Mouse (Mus musculus) intestine, embryonic 15.5 days (tissue): ENCODE results near the gene 4430402I18Rik. TPM values are rescaled to one million over a fixed set of nuclear protein-coding genes. Genes with fewer than 3 reads are reported as not detected.

Source experiments
- ATAC-seq: fragments of 200-750 bp; cut with Nextera tagmentation; 2 replicates; pipeline ENCODE4 v1.8.0; 2017; ENCODE audit warnings: moderate TSS enrichment, moderate library complexity
- H3K27ac ChIP-seq: fragments of 300-500 bp; sonication (generic); 2 replicates; pipeline ENCODE4 v1.5.1; 2015; ENCODE audit warnings: mild to moderate bottlenecking, inconsistent platforms
- H3K27me3 ChIP-seq: fragments of 300-500 bp; sonication (generic); replicated peaks from 2 replicates; pipeline ENCODE4 v1.6.1; 2015; ENCODE audit warnings: inconsistent platforms
- H3K36me3 ChIP-seq: fragments of 300-500 bp; sonication (generic); 2 replicates; pipeline ENCODE4 v1.6.1; 2015; ENCODE audit warnings: inconsistent platforms
- H3K4me1 ChIP-seq: fragments of 300-500 bp; sonication (generic); replicated peaks from 2 replicates; pipeline ENCODE4 v1.6.1; 2015; ENCODE audit warnings: inconsistent platforms
- H3K4me2 ChIP-seq: fragments of 300-500 bp; sonication (generic); replicated peaks from 2 replicates; pipeline ENCODE4 v1.6.1; 2015; ENCODE audit warnings: mild to moderate bottlenecking, inconsistent platforms
- H3K4me3 ChIP-seq: fragments of 300-500 bp; sonication (generic); replicated peaks from 2 replicates; pipeline ENCODE4 v1.5.1; 2015; ENCODE audit warnings: inconsistent platforms
- H3K9ac ChIP-seq: fragments of 300-500 bp; sonication (generic); 2 replicates; pipeline ENCODE4 v1.6.1; 2015; ENCODE audit warnings: inconsistent platforms
- H3K9me3 ChIP-seq: fragments of 300-500 bp; sonication (generic); 2 replicates; pipeline ENCODE4 v1.6.1; 2016; ENCODE audit warnings: inconsistent platforms
- whole genome bisulfite sequencing: fragments of 180-500 bp; shearing (Covaris S2); methylation state at CpG from one replicate; pipeline ENCODE4 v1.1.7; 2015; 5-methylcytosine and 5-hydroxymethylcytosine counted together
- polyA plus RNA-seq: library from polyadenylated mRNA; unstranded; fragments of >200 nt; fragmentation: Nextera tagmentation; extraction: Ambion mirVana; gene quantifications from 2 replicates; pipeline ENCODE4 v1.2.1, GENCODE M21; 2015

4430402I18Rik gene
- polyA plus RNA-seq, 1 experiment from 2014 or later: 1.1 TPM

DNA sequence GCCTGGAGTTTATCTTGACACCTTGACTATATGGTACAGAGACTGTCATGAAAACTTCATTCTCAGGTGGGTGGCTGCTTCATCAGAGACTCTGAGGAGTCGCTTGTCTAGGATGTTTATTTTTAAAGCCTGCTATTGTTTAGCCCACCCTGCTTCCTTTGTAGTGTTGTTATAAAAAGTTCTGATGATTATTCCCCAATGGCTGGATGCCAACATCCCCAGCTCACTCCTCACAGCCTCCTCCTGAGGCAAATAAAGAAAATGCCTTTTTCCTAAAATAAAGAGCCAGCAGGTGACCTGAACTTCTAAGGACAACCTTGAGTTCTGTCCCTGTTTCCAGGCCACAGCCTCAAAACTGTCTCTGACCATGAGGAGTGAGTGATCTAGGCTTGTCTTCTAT lies 79.1 kb downstream of the 4430402I18Rik start:
- Histone ChIP-seq H3K27me3 (no peaks in the 10 kb centered on the region), H3K4me2 (no peak overlapping the region), H3K9ac (no peak overlapping the region), H3K27ac (no peak overlapping the region), H3K4me1 (no peaks in the 10 kb centered on the region), H3K36me3 (no peaks in the 10 kb centered on the region), H3K4me3 (no peak overlapping the region), H3K9me3 (no peaks in the 10 kb centered on the region)
- no peak for ATAC-seq
- 30% methylated on average over 1 of the region's 1 CpGs for WGBS

DNA sequence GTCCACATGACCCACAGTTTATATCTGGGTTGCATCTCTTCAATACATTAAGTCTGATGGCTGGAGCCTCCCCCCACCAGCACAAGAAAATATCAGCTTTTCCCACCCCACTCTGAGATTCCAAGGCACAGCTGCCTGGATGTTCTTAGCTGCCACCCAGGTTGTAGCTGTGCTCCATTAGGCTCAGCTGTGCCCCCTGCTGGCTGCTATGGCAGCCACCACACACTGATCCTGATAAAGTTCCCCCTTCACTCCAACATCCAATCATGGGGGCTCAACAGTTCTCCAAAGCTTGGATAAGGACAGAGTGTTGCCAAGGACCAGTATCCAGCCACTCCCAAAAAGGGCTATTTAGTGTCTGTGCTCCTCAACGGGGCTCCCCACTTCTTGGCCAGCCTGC lies 84.5 kb downstream of the 4430402I18Rik start:
- no peak overlapping the region for H3K9ac ChIP-seq
- no peak overlapping the region for H3K4me2 ChIP-seq
- ATAC-seq: no peak
- WGBS: 64% methylated on average over 1 of the region's 1 CpGs
- H3K27ac ChIP-seq: no peak overlapping the region
- H3K4me1 ChIP-seq: no peaks in the 10 kb centered on the region
- no peaks in the 10 kb centered on the region for H3K27me3 ChIP-seq
- no peaks in the 10 kb centered on the region for H3K36me3 ChIP-seq
- H3K9me3 ChIP-seq: no peaks in the 10 kb centered on the region
- no peak overlapping the region for H3K4me3 ChIP-seq

DNA sequence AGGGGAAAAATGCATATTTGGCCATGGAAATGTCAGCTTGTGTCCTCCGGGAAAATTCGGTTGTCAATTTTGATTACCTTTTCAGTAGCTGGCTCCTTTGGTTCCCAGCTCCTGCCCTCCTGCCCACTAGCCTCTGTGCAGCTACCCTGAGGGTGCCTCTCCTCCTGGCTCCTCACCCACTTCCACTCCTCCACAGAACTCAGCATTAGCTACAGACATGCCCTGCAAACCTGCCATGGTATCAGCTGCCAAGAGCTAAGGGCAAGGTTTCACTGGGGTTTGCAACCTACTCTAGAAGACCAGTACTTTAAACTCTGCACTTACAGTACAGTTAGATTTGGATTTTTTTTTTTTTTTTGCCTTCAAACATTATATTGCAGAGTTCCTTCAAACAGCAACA lies 88.1 kb downstream of the 4430402I18Rik start:
- no peaks in the 10 kb centered on the region for H3K4me1 ChIP-seq
- no peak for ATAC-seq
- no peaks in the 10 kb centered on the region for H3K27me3 ChIP-seq

DNA sequence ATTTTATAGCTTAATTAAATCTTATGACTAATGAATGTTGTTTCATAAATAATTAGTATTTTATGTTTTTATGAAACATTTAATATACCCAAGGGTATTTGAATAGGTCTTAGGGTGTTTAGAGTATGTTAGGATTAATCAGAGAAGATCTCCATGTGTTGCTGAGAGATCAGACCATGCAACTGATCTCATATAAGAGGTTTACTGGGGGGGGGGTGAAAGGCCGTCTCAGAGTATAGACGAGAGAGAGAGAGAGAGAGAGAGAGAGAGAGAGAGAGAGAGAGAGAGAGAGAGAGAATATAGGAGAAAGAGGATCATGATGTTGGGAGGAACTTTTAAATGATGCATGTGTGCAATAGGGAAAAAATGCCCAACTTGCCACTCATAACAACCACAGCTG lies 97.2 kb downstream of the 4430402I18Rik start:
- Histone ChIP-seq H3K9me3 (no peaks in the 10 kb centered on the region), H3K9ac (no peak overlapping the region), H3K27ac (no peak overlapping the region), H3K27me3 (no peaks in the 10 kb centered on the region), H3K4me1 (no peaks in the 10 kb centered on the region), H3K4me3 (no peak overlapping the region), H3K36me3 (no peaks in the 10 kb centered on the region), H3K4me2 (no peak overlapping the region)
- ATAC-seq: no peak
- WGBS: 74% methylated on average over 2 of the region's 2 CpGs

More for the DNA sequence above, 88.1 kb downstream of the 4430402I18Rik start:
- Histone ChIP-seq H3K4me2 (no peak overlapping the region), H3K27ac (no peak overlapping the region), H3K9ac (no peak overlapping the region), H3K36me3 (no peaks in the 10 kb centered on the region), H3K9me3 (no peaks in the 10 kb centered on the region), H3K4me3 (no peak overlapping the region)
- WGBS: 87% methylated on average over 2 of the region's 2 CpGs

DNA sequence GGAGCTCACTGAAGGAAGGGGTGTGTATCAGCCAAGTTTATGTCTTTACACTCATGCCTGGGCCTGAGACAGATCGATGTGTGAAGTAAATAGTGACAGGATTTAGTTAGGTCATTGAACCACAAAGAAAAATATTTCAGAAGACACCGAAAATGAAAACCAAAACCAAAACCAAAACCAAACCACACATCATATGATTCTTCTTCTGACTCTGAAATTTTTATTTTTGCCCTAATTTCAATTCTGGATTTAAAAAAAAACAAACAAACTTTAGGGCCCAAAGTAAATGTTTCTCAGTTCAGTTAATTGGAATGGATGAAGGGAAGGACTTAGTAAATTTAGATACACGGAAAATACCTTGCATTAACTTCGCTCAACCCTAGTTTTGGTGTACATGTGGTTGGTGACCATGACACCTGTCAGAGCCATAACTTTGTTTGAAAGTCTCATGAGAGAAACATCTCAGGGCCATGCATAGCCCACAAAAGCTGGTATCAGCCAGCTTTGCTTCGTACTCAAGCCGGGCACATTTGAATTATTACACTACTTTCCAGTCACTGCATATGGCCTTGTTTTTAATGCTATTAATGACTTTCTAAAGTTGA lies 98.2 kb downstream of the 4430402I18Rik start:
- WGBS: 88% methylated on average over 6 of the region's 6 CpGs
- no peaks in the 10 kb centered on the region for H3K27me3 ChIP-seq
- no peak for ATAC-seq

DNA sequence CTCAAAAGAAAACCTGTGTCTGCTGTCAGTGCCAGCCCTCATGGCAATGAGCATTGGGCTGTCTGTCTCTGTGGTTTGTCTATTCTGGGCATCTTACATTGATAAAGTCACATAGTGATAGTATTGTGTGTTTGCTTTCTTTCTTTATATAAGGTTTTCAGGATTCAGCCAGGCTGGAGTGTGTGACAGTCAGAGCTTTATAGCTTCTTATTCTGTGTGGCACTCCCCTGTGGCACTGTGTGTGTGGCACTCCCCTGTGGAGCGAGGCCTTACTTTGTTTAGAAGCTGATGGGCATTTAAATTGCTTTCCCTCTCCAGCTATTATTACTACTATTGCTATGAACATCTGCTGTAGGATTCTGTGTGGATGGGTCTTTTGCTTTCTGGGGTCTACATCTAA lies 102.1 kb downstream of the 4430402I18Rik start:
- Histone ChIP-seq H3K9me3 (no peaks in the 10 kb centered on the region), H3K27ac (no peak overlapping the region), H3K36me3 (no peaks in the 10 kb centered on the region), H3K4me1 (no peaks in the 10 kb centered on the region), H3K27me3 (no peaks in the 10 kb centered on the region), H3K4me3 (no peak overlapping the region), H3K4me2 (no peak overlapping the region), H3K9ac (no peak overlapping the region)
- WGBS: 94% methylated on average over 1 of the region's 1 CpGs
- no peak for ATAC-seq

More for the DNA sequence above, 98.2 kb downstream of the 4430402I18Rik start:
- Histone ChIP-seq H3K4me1 (no peaks in the 10 kb centered on the region), H3K4me3 (no peak overlapping the region), H3K4me2 (no peak overlapping the region), H3K27ac (no peak overlapping the region), H3K9ac (no peak overlapping the region), H3K36me3 (no peaks in the 10 kb centered on the region), H3K9me3 (no peaks in the 10 kb centered on the region)

DNA sequence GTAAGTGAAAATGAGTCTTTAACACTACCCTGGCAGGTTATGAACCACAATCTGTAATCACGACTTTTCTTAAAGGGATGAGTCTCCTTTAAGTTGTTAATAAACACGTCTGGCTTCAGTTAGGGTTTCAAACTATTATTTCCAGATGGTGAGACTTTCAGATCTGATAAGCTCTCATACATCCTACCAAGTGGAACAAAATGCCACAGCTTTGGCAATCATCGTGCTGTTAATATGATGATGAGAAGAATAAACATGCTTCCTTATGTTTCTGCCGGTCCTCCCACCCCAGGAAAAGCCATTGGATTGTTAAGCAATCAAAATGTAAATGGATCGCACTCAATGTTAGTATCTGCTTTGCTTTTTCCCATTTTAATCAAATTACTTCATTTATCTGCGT lies 102.6 kb downstream of the 4430402I18Rik start:
- 76% methylated on average over 6 of the region's 6 CpGs for WGBS
- Histone ChIP-seq H3K4me2 (no peak overlapping the region), H3K4me1 (no peaks in the 10 kb centered on the region), H3K9ac (no peak overlapping the region), H3K9me3 (no peaks in the 10 kb centered on the region), H3K27me3 (no peaks in the 10 kb centered on the region), H3K4me3 (no peak overlapping the region), H3K36me3 (no peaks in the 10 kb centered on the region), H3K27ac (no peak overlapping the region)
- ATAC-seq: no peak

DNA sequence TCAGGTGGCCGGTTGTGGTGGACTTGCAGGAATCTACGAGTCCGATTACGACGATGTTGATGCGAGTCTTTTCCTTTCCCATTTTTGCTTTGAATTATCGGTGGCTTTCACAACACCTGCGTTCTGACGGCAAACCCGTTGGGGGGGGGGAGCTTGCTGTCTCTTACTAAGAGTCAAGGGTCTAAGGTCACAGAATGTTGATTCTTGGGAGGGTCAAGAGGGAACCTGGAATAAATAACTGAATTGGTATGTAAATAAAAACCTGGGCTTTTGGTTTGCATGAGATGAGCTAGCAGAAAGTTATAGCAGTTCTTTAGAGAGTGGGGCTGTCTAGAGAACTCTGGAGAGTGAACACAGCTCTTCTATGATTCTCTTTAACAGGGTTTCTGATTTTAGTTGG lies 104.0 kb downstream of the 4430402I18Rik start:
- Histone ChIP-seq H3K27ac (no peak overlapping the region), H3K9me3 (no peaks in the 10 kb centered on the region), H3K27me3 (no peaks in the 10 kb centered on the region), H3K4me3 (no peak overlapping the region), H3K9ac (no peak overlapping the region), H3K4me1 (no peaks in the 10 kb centered on the region), H3K36me3 (no peaks in the 10 kb centered on the region), H3K4me2 (no peak overlapping the region)
- ATAC-seq: no peak
- WGBS: 60% methylated on average over 10 of the region's 10 CpGs

DNA sequence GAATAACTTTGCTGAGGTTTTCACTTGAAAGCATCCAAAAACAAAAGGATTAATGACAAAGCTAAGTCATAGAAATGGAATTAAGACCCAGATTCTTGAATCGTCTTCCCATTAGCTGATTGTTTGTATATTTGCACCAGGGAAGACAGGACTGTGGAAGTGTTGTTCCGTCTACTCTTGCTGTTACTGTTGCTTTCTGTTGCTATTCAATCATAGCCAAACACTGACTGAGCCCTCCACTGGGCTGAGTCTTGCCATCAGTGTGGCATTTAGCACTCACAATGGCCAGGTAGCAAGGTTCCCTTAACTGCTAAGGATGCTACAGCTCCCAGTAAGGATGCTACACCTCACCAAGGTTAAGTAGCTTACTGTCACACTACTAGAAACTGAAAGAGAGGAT lies 107.4 kb downstream of the 4430402I18Rik start:
- Histone ChIP-seq H3K4me1 (no peaks in the 10 kb centered on the region), H3K36me3 (no peaks in the 10 kb centered on the region), H3K4me3 (no peak overlapping the region), H3K27me3 (no peaks in the 10 kb centered on the region), H3K4me2 (no peak overlapping the region), H3K9ac (no peak overlapping the region), H3K27ac (no peak overlapping the region), H3K9me3 (no peaks in the 10 kb centered on the region)
- ATAC-seq: no peak
- WGBS: 76% methylated on average over 2 of the region's 2 CpGs

DNA sequence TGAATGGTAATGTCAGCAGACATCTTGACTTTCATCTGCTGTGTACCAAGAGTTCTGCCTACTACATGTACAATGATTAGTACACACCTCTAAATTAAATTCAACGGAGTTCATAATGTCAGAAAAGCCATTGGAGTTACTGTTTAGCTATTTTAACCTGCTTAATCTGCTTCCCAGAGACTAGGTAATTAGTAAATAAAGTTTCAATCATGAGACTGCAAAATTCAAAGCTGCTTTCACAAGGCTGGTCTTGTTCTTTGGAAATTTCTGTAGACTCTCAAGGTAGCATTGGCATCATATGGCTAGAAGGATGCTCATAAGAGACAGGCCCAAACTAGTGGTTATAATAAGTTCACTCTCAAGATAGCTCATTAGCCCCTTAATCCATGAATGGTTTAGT lies 112.8 kb downstream of the 4430402I18Rik start:
- Histone ChIP-seq H3K9me3 (no peaks in the 10 kb centered on the region), H3K4me1 (no peaks in the 10 kb centered on the region), H3K9ac (no peak overlapping the region), H3K27me3 (no peaks in the 10 kb centered on the region), H3K27ac (no peak overlapping the region), H3K4me2 (no peak overlapping the region), H3K4me3 (no peak overlapping the region), H3K36me3 (no peaks in the 10 kb centered on the region)
- WGBS: 72% methylated on average over 1 of the region's 1 CpGs
- no peak for ATAC-seq

DNA sequence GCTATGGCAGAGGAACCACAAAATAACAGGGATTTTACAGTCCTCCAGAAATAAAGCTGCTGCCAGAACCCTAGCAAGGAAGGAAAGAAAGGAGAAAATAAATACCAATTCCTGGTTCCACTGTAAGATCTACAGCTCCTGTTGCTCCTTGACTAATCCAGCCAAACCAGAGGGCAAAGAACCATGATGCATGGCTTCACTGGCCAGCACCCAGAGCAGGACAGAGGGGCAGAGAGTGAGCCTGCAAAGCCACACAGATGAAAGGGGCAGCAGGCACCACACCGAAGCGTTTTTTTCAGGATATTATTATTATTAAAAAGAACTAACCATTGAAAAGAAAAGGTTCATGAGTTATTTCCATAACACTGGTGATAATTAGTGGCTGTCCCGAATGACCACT lies 115.6 kb downstream of the 4430402I18Rik start:
- WGBS: 91% methylated on average over 3 of the region's 3 CpGs
- no peaks in the 10 kb centered on the region for H3K9me3 ChIP-seq
- no peaks in the 10 kb centered on the region for H3K36me3 ChIP-seq
- H3K4me1 ChIP-seq: no peaks in the 10 kb centered on the region
- no peaks in the 10 kb centered on the region for H3K27me3 ChIP-seq
- no peak overlapping the region for H3K4me3 ChIP-seq
- no peak overlapping the region for H3K9ac ChIP-seq
- no peak overlapping the region for H3K4me2 ChIP-seq
- H3K27ac ChIP-seq: no peak overlapping the region
- no peak for ATAC-seq

DNA sequence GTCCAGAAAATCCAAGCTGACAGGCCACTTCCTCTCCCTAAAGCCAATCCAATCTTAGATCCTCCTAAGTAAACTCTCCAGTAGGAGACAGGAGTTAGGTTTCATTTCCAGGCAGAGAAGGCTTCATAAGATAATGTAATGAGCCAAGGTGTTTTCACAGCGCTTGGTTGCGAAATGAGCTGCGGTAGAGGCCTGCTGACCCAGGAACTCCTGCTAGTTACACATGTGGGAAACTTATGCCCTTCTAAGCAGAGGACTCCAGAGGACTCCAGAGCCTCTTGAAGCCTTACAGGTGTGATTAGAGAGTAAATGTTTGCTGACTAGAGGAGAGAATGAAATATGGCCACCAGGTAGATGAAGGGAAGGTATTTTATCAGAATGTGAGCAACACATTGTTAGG lies 117.1 kb downstream of the 4430402I18Rik start:
- Histone ChIP-seq H3K9me3 (no peaks in the 10 kb centered on the region), H3K4me1 (no peaks in the 10 kb centered on the region), H3K27ac (no peak overlapping the region), H3K27me3 (no peaks in the 10 kb centered on the region), H3K4me3 (no peak overlapping the region), H3K9ac (no peak overlapping the region), H3K4me2 (no peak overlapping the region), H3K36me3 (no peaks in the 10 kb centered on the region)
- 70% methylated on average over 3 of the region's 3 CpGs for WGBS
- no peak for ATAC-seq

DNA sequence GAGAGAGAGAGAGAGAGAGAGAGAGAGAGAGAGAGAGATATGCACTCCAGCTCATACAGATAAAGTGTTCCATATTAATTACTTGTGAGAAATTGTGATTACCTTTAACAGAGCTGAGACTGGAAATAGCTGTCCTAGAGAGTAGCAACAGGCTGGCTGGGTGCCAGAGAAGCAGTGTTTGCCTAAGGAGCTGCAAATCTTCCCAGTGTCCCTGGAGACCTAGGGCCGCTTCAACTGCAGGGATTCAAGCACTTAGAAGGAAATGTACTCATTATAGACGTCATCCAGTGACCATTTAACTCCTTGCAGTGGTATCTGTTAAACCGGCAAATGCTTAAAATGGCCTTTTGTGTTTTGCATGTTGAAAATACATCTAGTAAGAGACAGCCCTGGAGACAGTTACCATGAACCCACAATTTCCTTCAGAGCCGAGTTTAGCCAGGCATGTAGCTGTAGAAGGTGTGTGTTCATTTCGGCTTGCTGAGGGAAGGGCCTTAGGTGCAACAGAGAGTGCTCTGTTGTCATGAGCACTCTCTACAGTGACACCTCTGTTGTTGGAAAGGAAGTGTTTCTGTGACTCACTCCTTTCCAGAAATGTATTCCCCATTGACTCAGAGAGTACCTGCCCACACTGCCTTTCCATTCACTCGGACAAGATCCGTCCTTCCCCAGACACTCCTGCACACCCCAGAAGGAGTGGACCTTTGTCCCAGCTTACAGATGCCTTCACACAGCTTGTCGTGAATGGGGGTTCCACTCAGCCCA lies 122.5 kb downstream of the 4430402I18Rik start:
- Histone ChIP-seq H3K27me3 (no peaks in the 10 kb centered on the region), H3K4me1 (no peaks in the 10 kb centered on the region), H3K27ac (no peak overlapping the region), H3K4me3 (no peak overlapping the region), H3K9ac (no peak overlapping the region), H3K9me3 (no peaks in the 10 kb centered on the region), H3K36me3 (no peaks in the 10 kb centered on the region), H3K4me2 (no peak overlapping the region)
- no peak for ATAC-seq
- 54% methylated on average over 8 of the region's 8 CpGs for WGBS
